1 mouse cellular context compared by ENCODE assay signal in the genomic region with DNA sequence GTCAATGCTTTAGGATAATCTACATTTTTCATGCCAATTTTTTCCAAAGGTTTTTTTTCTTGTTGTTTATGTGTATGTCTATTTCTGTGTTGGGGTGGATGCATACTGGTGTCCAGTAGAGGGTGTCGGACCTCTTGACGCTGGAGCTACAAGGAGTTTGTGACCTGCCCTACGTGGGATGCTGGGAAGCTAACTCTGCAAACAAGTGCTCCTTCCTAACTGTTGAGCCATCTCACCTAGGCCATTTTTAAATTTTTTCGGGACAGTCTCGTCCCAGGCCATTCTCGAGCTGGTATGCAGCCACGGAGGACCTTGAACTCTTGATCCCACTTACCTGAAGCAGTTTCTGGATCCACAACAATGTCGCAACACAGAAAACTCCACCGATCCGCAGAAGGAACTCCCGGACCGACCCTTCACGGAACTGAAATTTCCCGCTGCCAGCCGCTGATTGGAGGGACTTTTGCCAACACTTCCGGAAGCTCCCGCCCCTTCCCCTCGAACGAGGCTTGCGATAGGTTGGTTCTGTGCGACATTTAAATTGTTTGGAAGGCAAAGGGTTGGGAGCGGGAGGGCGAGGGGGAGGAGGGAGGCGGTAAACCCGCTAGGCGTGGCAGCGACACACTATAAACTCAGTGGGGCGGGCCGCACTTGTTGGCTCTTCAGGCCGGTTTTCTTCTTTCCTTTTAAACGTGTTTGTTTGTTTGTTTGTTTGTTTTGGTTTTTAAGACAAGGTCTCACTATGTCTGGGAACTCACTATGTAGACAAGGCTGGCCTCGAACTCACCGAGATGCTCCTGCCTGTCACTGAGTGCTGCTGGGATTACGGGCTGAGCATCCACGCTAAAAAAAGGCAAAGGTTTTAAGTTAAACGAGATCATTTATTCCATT.
TF ChIP-seq lines count a peak whose summit lies in the region.

TSS of gene Dlgap5 (minus strand) at position 633 of the 891 bp plus-strand sequence.

TF ChIP-seq in CH12.LX, 34 proteins besides CTCF, POLR2A, EP300 and RAD21 (continued from another document):
- TF ChIP-seq ETS1 (conservative IDR thresholded peaks at IDR 0.05; ENCODE audit: low read depth, low read length) (no peak), MAZ (IDR thresholded peaks at IDR 0.05; ENCODE audit: low read depth, low read length) (peak; percentile 61; the same call in 1 of the 2 replicates), CHD2 (IDR thresholded peaks at IDR 0.05; ENCODE audit: low read length) (peak; percentile 86), POLR2AphosphoS2 (IDR thresholded peaks at IDR 0.05; ENCODE audit: low read depth, low read length) (peak; percentile 60; the same call in 1 of the 2 replicates), ZC3H11A (IDR thresholded peaks at IDR 0.05; ENCODE audit: low read depth, low read length) (no peak), ZMIZ1 (IDR thresholded peaks at IDR 0.05; ENCODE audit: low read depth, low read length) (0 out of 2 replicates have a peak, but pooled peaks have one; percentile 18), MXI1 (IDR thresholded peaks at IDR 0.05; ENCODE audit: low read depth, low read length) (peak; percentile 89), NELFE (IDR thresholded peaks at IDR 0.05; ENCODE audit: low read depth, low read length) (peak; percentile 67; the same call in 1 of the 2 replicates), CHD1 (IDR thresholded peaks at IDR 0.05; ENCODE audit: low read depth, low read length) (no peak), GABPA (IDR thresholded peaks at IDR 0.05; ENCODE audit: insufficient replicate concordance, low read depth, low read length) (no peak)
